Mouse (Mus musculus) hematopoietic multipotent progenitor cell, adult 10-12 weeks (in vitro differentiated cells): Measurements from ENCODE around the gene Phldb2. TPM values are rescaled to one million over a fixed set of nuclear protein-coding genes. Genes with fewer than 3 reads are reported as not detected.

ENCODE experiments used
- polyA plus RNA-seq: library from polyadenylated mRNA; stranded (reverse); fragments of >175 nt; gene quantifications from 2 replicates; pipeline ENCODE4 v1.2.3, GENCODE M21; 2012; ENCODE audit warnings: low replicate concordance

Gene Phldb2
- polyA plus RNA-seq, result 0.05 and 0.62 TPM in 2 replicates

DNA sequence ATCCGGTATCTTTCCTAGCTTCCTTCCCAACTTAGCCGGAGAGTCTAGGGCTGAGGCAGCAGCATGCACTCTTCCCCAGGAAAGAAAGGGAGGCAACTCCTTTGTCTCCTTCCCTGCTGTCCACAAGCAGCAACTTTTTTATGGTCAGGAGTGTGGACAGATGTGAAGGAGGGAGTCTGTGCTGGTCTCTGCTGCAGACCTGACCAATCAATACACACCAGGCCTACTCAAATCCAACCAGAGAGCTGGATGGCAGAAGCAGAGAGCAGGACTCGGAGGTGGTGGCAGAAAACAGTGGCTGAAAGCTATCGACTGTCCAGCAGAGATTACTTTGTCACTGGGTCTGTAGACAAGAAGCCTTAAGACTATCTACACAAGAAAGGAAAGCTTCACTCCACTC, at the start of gene Phldb2:
Gene Phldb2, minus strand, starts transcription at position 205 of the 400 bp plus-strand sequence.

DNA sequence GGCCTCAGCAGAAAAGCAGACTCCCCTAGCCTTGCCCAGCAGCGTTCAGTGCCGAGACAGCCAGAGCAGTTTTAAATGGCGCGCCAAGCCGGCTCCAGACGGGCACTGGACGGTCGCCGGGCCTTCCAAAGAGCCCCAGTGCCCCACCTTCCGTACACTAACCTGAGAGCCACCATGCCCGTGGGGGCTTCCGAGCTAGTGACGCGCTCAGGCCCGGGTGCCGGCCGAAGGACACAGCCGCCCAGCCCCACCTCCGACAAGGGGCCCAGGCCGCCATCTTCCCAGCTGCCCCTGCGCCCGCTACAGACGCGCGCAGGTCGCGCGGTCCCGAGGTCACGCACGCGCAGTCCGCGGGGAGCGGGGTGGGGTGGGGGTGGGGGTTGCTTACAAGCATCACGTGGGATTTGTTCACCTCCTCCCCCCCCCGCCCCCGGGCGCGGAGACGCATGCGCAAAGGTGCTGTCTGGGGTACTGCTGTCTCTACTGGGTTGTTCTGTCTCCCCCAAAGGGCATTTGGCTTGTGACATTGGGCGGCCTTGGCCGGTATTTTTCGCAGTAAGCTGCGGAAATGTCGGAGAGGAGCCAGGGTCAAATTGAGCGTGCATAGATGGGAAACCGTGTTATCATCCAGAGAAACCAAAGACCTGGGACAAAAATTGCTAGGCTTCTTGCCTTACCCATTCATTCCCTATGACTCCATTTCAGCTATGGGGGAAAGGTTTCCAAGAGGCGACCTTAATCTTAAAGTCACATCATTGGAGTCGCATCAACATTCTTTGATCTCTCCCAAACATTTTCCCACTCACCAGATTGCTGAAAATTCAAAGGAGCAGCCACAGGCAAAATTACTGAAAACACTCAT, 210.6 kb downstream of the Phldb2 start, which contains the start of gene Abhd10:
Gene Abhd10, minus strand, starts transcription at position 341 of the 862 bp plus-strand sequence.

DNA sequence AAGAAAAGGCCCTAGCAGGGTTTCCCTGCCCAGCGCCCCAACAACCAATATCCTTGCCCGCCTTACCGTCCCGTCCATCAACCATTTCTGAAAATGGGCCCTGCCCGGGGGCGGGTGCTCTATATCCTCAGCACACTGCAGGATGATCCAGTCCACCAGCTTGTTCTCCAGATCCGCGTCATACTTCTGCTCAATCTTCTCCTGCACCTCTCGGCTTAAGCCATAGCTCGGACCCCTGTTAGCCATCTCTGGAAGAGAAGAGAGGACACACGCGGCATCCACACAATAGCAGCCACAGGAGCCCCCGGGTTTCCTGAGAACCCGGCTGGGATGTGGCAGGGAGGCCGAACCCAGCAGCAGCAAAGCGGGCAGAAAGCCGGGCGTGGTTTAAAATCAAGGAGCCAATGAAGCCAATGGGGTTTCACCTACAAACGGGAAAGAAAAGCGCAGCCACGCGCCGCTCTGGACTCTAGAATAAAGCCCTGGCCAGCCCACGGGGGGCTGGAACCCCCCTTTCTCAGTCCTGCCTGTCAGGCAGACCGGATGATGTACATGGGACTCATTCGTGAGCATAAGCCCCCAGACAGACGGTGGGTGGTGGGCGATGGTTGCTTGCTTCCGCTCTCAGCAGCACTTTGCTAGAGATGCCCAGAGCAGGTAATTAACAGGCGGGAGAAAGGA, 229.2 kb downstream of the Phldb2 start, which contains the start of gene Tagln3:
Gene Tagln3, minus strand, starts transcription at position 548 of the 681 bp plus-strand sequence.

Other genes starting within 250 kb of the Phldb2 start
- gene Tagln3, start 229.0 kb downstream of the Phldb2 start, polyA plus RNA-seq, result not detected in 2 replicates
- gene Abhd10, start 210.6 kb downstream of the Phldb2 start, polyA plus RNA-seq, result 3.3 and 3.5 TPM in 2 replicates
- gene Plcxd2, start 56.6 kb upstream of the Phldb2 start, polyA plus RNA-seq, result 0.54 and 1.2 TPM in 2 replicates
- gene Cd96, start 166.7 kb upstream of the Phldb2 start, polyA plus RNA-seq, result 2.3 and 2.6 TPM in 2 replicates
- 20.5 and 24.6 TPM in 2 replicates for gene Gm4737, start 201.5 kb upstream of the Phldb2 start, polyA plus RNA-seq